Mouse (Mus musculus) splenic B cell, adult 2 months (primary cell): ENCODE data around the gene Vps37b.
"Not testable (repeated sequence)": the region's sequence is repeated elsewhere in the genome, so short reads cannot be mapped to it uniquely, and the experiment has no call there.

Experiments used
- DNase-seq: peaks from one replicate; pipeline ENCODE4 v3.0.0-alpha.2; 2011; ENCODE audit warnings: low read depth, low spot score
- H3K27me3 ChIP-seq: 2 replicates; pipeline ENCODE4 v1.6.1; 2012; ENCODE audit warnings: mild to moderate bottlenecking, low read length, moderate library complexity, mixed read lengths; ENCODE audit not compliant: control insufficient read depth, poor library complexity, insufficient read depth, severe bottlenecking
- H3K36me3 ChIP-seq: 2 replicates; pipeline ENCODE4 v1.6.1; 2012; ENCODE audit warnings: mild to moderate bottlenecking, low read length, moderate library complexity, mixed read lengths; ENCODE audit not compliant: control insufficient read depth, poor library complexity, insufficient read depth, severe bottlenecking

Vps37b gene

DNA sequence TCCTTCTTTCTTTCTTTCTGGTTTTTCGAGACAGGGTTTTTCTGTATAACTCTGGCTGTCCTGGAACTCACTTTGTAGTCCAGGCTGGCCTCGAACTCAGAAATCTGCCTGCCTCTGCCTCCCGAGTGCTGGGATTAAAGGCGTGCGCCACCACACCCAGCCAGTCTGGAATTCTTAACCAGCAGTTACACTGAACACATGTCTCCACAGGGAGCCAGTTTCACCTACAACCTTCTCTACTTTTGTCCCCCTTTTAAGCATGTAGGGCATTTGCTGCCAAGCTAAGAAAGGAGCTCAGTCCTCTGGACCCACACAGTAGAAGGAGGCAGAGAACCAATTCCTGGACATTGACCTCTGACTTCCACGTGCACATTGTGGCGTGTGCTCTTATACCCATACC lies 20.6 kb upstream of the Vps37b start:
- not testable (repeated sequence) for DNase-seq, H3K36me3 ChIP-seq, H3K27me3 ChIP-seq

DNA sequence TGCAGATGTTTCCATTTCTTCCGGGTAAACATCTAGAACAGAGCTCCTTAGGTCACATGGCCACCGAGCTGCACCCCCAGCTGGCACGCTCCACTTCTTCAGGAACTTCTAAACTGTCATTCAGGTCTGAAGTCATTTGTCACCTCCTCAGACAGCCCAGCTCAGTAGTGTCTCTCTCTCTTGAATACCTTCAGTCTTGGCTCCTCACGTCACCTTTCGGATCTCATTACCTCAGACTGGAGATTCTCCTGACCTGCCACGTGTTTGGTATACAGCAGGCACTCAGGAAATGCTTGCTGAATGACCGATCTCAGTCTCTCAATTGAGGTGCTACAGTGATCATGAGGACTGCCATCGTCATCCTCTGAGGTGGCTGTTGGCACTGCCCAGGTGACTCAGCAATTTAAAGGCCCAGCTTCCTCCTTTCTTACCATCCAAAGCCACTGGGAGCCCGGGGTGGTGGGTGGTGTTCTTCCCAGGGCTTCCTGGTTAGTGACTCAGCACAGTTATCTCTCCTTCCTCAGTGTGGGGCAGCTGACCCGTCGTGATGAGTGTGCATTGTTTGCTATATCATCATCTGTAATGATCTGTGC lies 19.9 kb upstream of the Vps37b start:
- H3K36me3 ChIP-seq = no peaks in the 10 kb centered on the region
- DNase-seq = peak; percentile 78

DNA sequence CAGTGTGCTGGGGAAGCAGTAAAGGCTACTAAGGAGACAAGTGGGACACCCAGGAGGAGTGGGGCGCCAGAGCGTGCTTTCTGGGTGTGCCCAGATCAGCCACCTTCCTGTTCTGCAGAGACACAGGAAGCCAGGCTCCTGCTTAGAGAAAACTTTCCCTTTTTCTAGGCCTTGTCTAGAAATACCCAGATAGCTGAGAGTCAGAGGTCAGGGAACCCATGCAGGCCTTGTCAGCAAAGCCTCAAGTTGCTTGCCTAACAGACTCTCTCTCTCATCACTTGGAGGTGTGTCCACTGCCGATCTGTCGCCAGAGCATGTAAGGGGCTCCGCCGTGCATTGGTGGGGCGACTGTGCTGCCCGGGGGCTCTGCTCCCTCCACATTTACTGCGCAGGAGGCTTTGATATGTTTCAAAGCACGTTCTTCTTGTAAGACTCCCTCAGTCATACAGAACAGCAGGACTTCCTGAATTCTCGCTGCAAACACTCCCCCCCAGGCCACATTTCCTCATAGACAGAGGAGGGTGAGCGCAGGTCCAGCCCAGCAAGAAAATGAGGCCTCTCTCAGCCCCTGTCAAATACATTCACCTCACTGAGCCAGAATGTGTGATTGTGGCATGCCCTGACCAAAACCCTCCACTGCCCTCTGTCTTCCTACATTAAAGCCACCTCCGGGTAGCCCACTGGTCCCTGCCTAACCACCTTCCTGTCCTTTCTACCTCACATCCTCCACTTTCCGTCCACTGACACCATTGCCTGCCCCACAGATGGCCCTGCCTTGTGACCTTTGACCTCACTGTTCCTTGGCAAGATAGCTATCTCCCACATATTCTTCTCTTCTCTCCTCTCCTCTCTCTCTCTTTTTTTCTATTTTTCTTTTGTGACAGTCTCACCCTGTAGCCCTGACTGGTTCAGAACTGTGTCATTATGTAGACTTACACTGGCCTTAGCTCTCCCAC lies 18.3 kb upstream of the Vps37b start:
- no peaks in the 10 kb centered on the region for H3K36me3 ChIP-seq
- no peaks in the 10 kb centered on the region for H3K27me3 ChIP-seq
- DNase-seq = peak; percentile 69

More for the DNA sequence above, 19.9 kb upstream of the Vps37b start:
- no peaks in the 10 kb centered on the region for H3K27me3 ChIP-seq

DNA sequence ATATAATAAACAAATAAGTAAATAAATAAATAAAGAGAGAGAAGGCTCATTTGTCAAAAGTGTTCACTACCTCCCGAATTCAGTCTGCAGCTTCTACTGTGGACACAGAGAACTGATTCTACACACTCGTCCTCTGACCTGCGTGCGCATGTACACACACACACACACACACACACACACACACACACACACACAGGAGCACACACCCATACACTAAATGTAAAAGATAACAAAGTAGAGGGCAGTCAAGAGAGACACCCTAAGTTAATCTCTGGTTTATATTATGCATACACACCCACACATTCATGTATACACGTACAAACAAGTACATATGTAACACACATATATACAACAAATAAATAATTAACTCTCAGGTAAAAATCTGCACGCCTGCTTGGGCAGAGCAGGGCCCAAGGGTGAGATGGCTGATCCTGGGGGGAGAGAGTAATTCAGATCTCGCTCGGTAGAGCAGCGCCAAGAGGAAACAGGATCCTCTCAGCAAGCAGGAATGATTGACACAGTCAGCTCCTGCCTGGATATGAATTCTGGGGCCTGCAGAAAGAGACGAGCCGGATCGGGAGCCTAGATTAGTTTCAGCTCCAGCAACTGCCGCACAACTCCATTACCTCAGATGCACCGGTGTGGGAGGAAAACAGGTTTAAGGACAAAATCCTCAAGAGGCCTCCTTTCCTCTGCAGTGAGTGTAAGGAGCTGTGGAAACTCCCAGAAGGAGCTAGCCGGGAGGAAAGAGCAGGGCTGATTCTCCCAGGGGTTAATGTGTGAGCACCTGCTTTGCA lies 17.4 kb upstream of the Vps37b start:
- DNase-seq = no peak
- H3K36me3 ChIP-seq = no peaks in the 10 kb centered on the region

DNA sequence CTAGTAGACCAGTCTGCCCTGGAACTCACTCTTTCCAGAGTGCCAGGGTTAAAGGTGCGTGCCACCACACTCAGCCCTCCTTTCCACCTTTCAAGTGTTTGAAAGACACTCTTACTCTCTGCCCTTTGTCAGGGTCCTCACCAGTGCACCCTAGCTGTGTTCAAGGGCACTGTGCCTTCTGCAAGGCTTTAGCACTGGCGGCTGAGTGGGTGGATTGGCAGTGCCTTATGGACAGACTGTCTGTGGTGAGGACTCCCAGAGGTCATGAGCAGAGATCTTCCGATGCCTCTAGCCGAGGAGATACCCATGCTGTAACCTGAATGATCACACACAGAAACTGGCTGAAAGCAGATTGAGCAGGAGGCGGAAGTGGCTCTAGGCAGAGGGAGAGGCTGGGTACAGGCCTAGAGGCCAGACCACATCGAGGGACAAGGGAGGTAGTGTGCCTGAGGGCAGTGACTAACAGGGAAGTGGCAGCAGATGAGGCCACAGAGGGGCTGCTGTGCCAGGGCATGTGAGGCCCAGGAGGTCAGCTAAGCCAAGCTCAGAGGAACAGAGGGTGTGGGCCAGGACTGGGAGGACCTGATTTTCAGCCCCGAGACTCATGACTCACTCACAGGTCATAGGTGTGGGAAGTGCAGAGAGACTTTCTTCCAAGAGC lies 14.8 kb upstream of the Vps37b start:
- no peaks in the 10 kb centered on the region for H3K36me3 ChIP-seq
- no peaks in the 10 kb centered on the region; the same call in 1 of the 2 replicates for H3K27me3 ChIP-seq
- DNase-seq = no peak

More for the DNA sequence above, 17.4 kb upstream of the Vps37b start:
- H3K27me3 ChIP-seq = no peaks in the 10 kb centered on the region; the same call in 1 of the 2 replicates

DNA sequence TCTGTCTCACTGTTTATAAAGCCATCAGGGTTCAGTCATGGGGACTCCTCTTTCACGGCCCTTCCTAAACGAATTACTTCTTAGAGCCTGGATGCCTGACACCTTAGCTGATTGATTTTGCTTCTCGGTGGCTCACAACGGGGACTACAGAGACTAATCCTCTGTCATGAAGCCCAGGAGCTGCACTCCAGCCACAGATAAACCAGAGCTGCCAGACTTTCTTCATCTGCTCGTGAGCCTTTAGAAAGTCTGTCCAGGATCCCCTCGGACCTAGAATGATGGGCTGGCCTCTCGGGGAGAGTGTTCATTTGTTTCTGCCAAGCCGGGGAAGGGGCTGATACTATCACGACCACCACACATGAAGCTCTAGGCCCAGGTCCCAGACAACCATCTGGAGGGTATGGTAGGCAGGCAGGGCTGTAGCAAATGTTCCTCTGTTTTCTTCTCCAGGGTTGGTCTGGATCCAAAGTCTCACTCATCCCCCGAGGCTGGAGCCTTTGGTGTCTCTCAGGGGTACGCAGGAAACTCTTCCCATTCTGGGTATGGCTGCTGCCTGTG lies 13.5 kb upstream of the Vps37b start:
- Histone ChIP-seq H3K36me3 (no peaks in the 10 kb centered on the region), H3K27me3 (no peaks in the 10 kb centered on the region; the same call in 1 of the 2 replicates)
- DNase-seq = no peak

DNA sequence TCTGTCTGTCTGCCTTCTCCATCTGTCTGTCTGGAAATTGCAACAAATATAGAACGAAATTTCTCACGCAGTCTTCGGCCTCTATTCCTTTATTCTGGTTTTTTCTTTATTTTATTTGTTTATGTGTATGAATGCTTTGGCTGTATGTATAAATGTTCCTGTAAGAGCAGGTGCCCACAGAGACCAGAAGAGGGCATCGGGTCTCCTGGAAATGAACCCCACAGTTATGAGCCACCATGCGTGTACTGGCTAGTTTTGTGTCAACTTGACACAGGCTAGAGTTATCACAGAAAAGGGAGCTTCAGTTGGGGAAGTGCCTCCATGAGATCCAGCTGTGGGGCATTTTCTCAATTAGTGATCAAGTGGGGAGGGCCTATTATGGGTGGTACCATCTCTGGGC lies 11.9 kb upstream of the Vps37b start:
- Histone ChIP-seq H3K36me3 (no peaks in the 10 kb centered on the region), H3K27me3 (no peaks in the 10 kb centered on the region; the same call in 1 of the 2 replicates)
- DNase-seq = no peak

DNA sequence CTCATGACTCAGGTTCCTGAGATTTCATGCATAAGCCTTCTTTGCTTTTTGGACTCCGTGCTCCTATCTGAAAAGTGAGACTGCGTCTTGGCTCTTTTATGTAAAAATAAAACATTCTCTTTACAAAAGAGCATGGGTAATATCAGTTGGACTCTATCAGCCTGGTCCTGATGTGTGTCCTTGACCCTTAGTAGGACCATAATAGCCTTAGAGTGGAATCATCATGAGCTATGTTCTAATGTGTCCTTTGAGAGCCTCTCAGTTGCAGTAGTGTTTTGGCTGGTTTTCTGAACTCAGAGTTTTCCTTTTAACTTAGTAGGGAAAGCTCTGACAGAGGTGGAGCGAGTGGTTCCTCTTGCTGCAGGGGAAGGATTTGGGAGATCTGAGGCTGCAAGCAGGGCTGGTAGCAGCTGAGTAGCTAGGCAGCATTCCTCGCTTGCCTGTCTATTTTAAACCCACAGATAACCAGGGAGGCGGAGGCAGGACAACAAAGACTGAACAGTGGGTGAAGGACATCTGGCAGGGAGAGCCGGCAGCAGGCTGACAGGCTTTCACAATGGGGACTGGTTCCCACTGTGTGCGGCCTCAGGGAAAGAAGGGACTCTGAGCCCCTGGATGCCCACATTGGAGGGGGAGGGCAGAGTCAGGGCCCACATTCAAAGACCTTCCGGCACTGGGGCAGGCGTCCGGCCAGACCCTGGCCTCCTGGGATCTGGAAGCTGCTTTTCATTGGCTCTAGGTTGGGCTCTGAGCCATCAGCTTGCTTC lies 11.3 kb upstream of the Vps37b start:
- Histone ChIP-seq H3K27me3 (no peaks in the 10 kb centered on the region; the same call in 1 of the 2 replicates), H3K36me3 (no peaks in the 10 kb centered on the region)
- no peak for DNase-seq

DNA sequence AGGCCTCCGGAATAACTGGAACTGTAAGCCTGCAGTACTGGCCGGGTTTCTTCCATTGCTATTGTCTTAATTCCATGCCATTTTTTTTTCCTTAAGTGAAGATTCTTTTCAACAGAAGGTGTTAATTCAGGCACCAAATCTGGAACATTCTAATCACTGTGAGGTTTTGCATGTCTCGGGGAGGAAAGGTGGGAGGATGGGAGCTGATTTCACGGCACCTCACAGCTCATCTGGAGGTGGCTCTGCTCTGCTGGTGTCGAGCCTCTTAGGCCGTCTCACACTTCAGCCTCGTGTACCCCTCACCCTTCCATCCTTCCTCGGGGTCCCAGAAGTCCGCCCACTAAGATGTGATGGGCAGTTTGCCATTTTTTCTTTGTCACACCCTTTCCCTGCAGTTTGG lies 9.0 kb upstream of the Vps37b start:
- H3K27me3 ChIP-seq = no peaks in the 10 kb centered on the region; the same call in 1 of the 2 replicates
- DNase-seq = no peak
- no peaks in the 10 kb centered on the region for H3K36me3 ChIP-seq

DNA sequence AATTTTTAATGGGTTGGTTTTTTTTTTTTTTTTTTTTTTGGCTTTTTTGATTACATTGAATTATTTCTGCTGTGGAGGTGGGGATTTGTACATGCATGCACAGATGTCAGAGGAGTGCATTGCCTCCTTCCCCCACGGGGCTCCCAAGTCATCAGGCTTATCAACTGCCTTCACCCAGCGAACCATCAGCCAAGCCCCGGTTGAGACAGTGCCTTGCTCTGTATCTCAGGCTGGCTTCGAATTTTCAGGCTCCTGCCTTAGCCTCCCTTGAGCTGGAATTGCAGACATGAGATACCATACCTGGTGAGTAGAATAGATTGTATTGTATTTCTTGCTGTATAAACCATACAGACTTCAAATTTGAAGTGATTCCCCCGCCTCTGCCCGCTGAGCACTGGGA lies 7.5 kb upstream of the Vps37b start:
- no peak for DNase-seq
- Histone ChIP-seq H3K36me3 (no peaks in the 10 kb centered on the region), H3K27me3 (no peaks in the 10 kb centered on the region)

DNA sequence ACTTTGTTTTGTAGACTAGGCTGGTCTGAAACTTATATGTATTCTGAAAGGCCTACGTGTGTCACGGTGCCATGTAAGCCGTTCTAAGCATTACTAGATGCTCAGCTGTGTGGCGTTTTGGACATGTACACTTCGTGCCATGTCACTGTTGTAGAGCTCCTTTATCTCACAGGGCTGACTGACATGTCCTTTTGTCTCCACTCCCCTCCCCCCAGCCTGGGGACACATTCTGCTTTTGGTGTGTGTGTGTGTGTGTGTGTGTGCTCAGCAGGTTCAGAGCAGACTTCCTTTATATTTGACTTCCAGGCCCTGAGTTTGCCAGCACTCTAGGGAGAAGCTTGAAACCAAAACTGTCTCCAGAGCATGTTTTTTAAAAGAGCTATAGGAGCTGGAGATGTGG lies 4.8 kb upstream of the Vps37b start:
- peak; percentile 47 for DNase-seq
- H3K36me3 ChIP-seq = no peaks in the 10 kb centered on the region
- H3K27me3 ChIP-seq = no peaks in the 10 kb centered on the region

DNA sequence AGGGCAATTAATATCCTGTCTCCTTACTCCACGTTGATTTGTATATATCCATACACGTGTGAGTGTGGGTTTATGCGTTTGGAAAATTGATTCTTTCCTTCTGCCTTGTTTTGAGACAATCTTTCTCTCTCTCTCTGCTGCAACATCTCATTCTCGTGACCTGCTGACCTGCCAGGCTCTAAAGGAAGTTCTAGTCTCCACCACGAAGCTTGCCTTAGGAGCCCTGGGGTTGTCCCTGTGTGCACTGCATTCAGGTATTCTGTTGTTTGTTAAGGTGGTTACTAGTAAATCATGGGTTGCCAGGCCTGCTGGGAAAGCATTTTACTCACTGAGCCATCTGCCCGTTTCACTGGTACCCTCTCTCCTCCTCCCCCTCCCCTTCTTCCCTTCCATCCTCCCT lies 4.3 kb upstream of the Vps37b start:
- Histone ChIP-seq H3K36me3 (no peaks in the 10 kb centered on the region), H3K27me3 (no peaks in the 10 kb centered on the region)
- peak; percentile 53 for DNase-seq

DNA sequence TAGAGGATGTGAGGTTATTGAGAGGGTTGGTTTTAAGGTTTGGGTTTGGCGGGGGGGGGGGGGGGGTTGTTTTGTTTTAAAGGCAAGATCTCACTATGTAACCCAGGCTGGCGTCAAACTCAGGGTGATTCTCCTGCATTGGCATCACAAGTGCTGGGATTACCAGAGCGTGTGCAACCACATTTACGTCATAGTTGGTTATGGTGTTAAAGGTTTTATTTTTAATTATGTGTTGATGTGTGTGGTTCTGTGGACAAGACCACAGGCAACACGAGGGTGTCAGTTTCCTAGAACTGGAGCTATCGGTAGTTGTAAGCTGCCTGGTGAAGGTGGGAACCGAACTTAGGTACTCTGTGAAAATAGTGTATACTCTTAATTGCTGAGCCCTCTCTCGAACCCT lies 3.7 kb upstream of the Vps37b start:
- DNase-seq = peak; percentile 89
- no peaks in the 10 kb centered on the region for H3K36me3 ChIP-seq

More for the DNA sequence above, 3.7 kb upstream of the Vps37b start:
- H3K27me3 ChIP-seq = no peaks in the 10 kb centered on the region
